Mouse (Mus musculus): ENCODE data around the gene Rgs6.
A peak's percentile ranks its signal among the peaks of the same experiment; 100 is the strongest.

DNA sequence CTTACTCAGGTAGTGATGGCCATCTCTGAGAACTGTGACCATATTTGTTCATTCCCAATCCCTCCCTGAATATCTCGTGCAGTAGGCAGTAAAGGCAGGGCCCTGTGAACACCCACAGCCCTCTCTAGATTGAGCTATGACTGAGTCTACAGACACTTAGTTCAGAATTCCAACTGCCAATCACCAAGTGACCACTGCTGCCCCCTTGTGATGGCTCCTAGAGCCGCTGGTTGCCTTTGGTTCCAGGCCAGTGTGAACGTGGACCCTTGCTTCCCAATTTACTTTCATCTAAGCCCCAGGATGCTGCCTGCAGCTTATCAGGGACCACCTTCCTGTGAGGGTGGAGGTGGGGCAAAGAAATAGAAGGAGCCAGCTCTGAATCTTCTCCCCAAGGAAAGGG lies 438.9 kb downstream of the Rgs6 start:
- TF ChIP-seq CTCF (IDR thresholded peaks at IDR 0.05; ENCODE audit: borderline replicate concordance, insufficient read depth, low read depth, low read length) = peak; percentile 37; the same call in 1 of the 2 replicates
- no peak for TF ChIP-seq POLR2A (IDR thresholded peaks at IDR 0.05; ENCODE audit: borderline replicate concordance, insufficient read depth, low read length)

Data from cerebellum, adult 2 months (tissue).